Mouse (Mus musculus): ENCODE results near the gene Vmn1r34. TPM values are rescaled to one million over a fixed set of nuclear protein-coding genes. Genes with fewer than 3 reads are reported as not detected.

Gene Vmn1r34
- polyA plus RNA-seq (2012; rRNA removed) = not detected in 2 replicates

DNA sequence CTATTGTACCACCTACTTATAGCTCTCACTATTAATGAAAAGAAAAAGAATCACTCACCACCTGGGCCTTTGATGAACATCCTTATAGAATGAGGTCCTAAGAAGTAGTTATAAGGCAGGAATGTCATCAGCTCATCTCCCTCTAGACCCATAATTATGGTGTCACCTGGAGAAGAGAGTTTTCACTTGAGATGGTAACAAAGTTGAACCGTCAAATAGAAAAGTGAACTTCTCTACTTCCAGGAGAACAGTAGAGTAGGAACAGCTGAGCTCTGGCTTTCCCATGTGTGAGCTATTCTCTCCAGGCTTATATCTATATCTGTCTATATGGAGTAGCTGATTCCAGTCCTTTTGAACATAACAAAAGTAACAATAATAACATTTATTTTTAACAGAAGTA is at the start of gene Vmn1r34:
Gene Vmn1r34, minus strand, starts transcription at position 101 of the 400 bp plus-strand sequence.

DNA sequence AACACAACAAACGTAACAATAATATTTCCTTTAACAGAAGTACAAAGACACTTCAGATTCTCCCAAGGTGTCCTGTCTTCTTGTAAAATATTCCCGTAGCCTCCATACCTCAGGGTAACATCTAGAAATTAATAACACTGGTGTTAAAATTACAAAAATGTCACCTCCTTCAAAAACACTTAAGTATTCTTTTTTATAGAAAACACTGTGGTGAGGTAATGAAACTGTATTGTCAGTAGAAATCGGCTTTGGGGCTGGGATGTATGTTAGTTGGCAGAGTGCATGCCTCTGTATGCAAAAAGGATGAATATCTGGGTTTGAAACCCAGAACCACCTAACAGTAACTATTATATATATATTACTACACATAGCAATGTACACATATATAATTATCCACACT is 42.1 kb upstream of the Vmn1r34 start, which contains the start of gene Vmn1r35:
Gene Vmn1r35, minus strand, starts transcription at position 101 of the 400 bp plus-strand sequence.

DNA sequence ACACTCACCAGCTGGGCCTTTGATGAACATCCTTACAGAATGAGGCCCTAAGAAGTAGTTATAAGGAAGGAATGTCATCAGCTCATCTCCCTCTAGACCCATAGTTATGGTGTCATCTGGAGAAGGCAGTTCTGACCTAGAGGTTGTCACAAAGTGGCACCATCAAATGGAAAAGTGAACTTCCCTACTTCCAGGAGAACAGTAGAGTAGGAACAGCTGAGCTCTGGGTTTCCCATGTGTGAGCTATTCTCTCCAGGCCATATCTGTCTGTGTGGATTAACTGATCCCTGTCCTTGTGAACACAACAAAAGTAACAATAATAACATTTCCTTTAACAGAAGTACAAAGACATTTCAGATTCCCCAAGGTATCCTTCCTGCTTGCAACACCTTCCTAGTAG is 25.5 kb downstream of the Vmn1r34 start, which contains the start of gene Vmn1r33:
Gene Vmn1r33, minus strand, starts transcription at position 101 of the 400 bp plus-strand sequence.

Other genes starting within 250 kb of the Vmn1r34 start
- gene Mad2l1, start 108.5 kb downstream of the Vmn1r34 start, polyA plus RNA-seq (2012; rRNA removed) = 0.67 and 0.82 TPM in 2 replicates
- not detected in 2 replicates for gene Vmn1r32, start 83.8 kb downstream of the Vmn1r34 start, polyA plus RNA-seq (2012; rRNA removed)
- gene Vmn1r33, start 25.6 kb downstream of the Vmn1r34 start, polyA plus RNA-seq (2012; rRNA removed) = not detected in 2 replicates
- gene Vmn1r35, start 42.0 kb upstream of the Vmn1r34 start, polyA plus RNA-seq (2012; rRNA removed) = not detected in 2 replicates
- gene Vmn1r36, start 75.3 kb upstream of the Vmn1r34 start, polyA plus RNA-seq (2012; rRNA removed) = not detected in 2 replicates
- not detected in 2 replicates for gene Vmn1r37, start 85.5 kb upstream of the Vmn1r34 start, polyA plus RNA-seq (2012; rRNA removed)
- gene Vmn1r38, start 138.7 kb upstream of the Vmn1r34 start, polyA plus RNA-seq (2012; rRNA removed) = not detected in 2 replicates
- not detected in 2 replicates for gene Vmn1r39, start 166.7 kb upstream of the Vmn1r34 start, polyA plus RNA-seq (2012; rRNA removed)